17 mouse cellular contexts compared by ENCODE assay signal in genomic region chr3:79983961-79984419, GRCm38 (mm10).
DNase-seq lines count a peak whose midpoint lies in the region; ATAC-seq and TF ChIP-seq lines count a peak whose summit lies in the region.
"Had no signal": no experiment of that assay in that cellular context is flagged by ENCODE, and none has a peak within 500 bp of the region (broad histone marks: within the 10 kb centered on the region; RNA-seq: fewer than 3 reads in every experiment).

No protein-coding gene starts in this region.

- TF ChIP-seq POLR2A in heart, adult 2 months (IDR thresholded peaks at IDR 0.05; ENCODE audit: insufficient read depth, low read depth, low read length), result no peak

- 37% methylated on average over 2 of the region's 2 CpGs for WGBS in heart, adult 2 months
- WGBS in midbrain, embryonic 13.5 days, result 73% methylated on average over 2 of the region's 2 CpGs
- WGBS in midbrain, postnatal 0 days, result 55% methylated on average over 2 of the region's 2 CpGs
- 34% methylated on average over 2 of the region's 2 CpGs for WGBS in heart, postnatal 0 days
- 72% methylated on average over 2 of the region's 2 CpGs for WGBS in kidney, embryonic 16.5 days

- no peak for TF ChIP-seq EP300 in heart, adult 2 months (IDR thresholded peaks at IDR 0.05; ENCODE audit: insufficient read depth, low read depth, low read length)
- no peak for TF ChIP-seq EP300 in heart, postnatal 0 days (IDR thresholded peaks at IDR 0.05; ENCODE audit: low read depth)

- no peaks in the 10 kb centered on the region for H3K79me2 ChIP-seq in heart, adult 2 months (replicated peaks; ENCODE audit: control insufficient read depth, insufficient read depth, low read length)

- H3K36me3 ChIP-seq in heart, adult 2 months (ENCODE audit: control insufficient read depth, insufficient read depth, low read length), result peaks cover 19% of the 10 kb centered on the region
- no peaks in the 10 kb centered on the region for H3K36me3 ChIP-seq in midbrain, embryonic 13.5 days
- no peaks in the 10 kb centered on the region for H3K36me3 ChIP-seq in midbrain, postnatal 0 days (ENCODE audit: insufficient read depth, low read length)
- H3K36me3 ChIP-seq in heart, postnatal 0 days (replicated peaks; ENCODE audit: control insufficient read depth, insufficient read depth, low read length), result no peaks in the 10 kb centered on the region
- no peaks in the 10 kb centered on the region for H3K36me3 ChIP-seq in kidney, embryonic 16.5 days (ENCODE audit: insufficient read depth, low read length)
- H3K36me3 ChIP-seq: intestine, embryonic 15.5 days; limb, embryonic 10.5 days; neural tube, embryonic 13.5 days had no signal

- no peak overlapping the region for H3K9ac ChIP-seq in heart, adult 2 months (ENCODE audit: low read depth, low read length)
- no peak overlapping the region for H3K9ac ChIP-seq in midbrain, embryonic 13.5 days (replicated peaks)
- H3K9ac ChIP-seq in midbrain, postnatal 0 days (replicated peaks; ENCODE audit: low read length, poor library complexity, severe bottlenecking), result no peak overlapping the region
- H3K9ac ChIP-seq in heart, postnatal 0 days (replicated peaks; ENCODE audit: low read depth, low read length), result no peak overlapping the region
- no peak overlapping the region for H3K9ac ChIP-seq in kidney, embryonic 16.5 days (replicated peaks; ENCODE audit: low read length)
- H3K9ac ChIP-seq: forebrain, embryonic 13.5 days; intestine, embryonic 15.5 days; neural tube, embryonic 13.5 days had no signal

- H3K4me3 ChIP-seq in heart, adult 2 months, result no peak overlapping the region
- H3K4me3 ChIP-seq in midbrain, embryonic 13.5 days (replicated peaks), result no peak overlapping the region
- H3K4me3 ChIP-seq in midbrain, postnatal 0 days (ENCODE audit: low read depth, low read length), result no peak overlapping the region
- no peak overlapping the region for H3K4me3 ChIP-seq in heart, postnatal 0 days (ENCODE audit: low read depth, low read length)
- no peak overlapping the region for H3K4me3 ChIP-seq in kidney, embryonic 16.5 days (ENCODE audit: low read length)
- H3K4me3 ChIP-seq: forebrain, embryonic 13.5 days; intestine, embryonic 15.5 days; limb, embryonic 10.5 days; neural tube, embryonic 13.5 days had no signal

- no peaks in the 10 kb centered on the region for H3K9me3 ChIP-seq in midbrain, embryonic 13.5 days
- no peaks in the 10 kb centered on the region for H3K9me3 ChIP-seq in midbrain, postnatal 0 days (ENCODE audit: low read length)
- H3K9me3 ChIP-seq in heart, postnatal 0 days (replicated peaks; ENCODE audit: control insufficient read depth, low read length), result no peaks in the 10 kb centered on the region
- H3K9me3 ChIP-seq in kidney, embryonic 16.5 days (ENCODE audit: low read length), result no peaks in the 10 kb centered on the region
- H3K9me3 ChIP-seq: forebrain, embryonic 13.5 days; intestine, embryonic 15.5 days; limb, embryonic 10.5 days; neural tube, embryonic 13.5 days had no signal

- TF ChIP-seq CTCF in heart, adult 2 months (IDR thresholded peaks at IDR 0.05), result no peak
- TF ChIP-seq CTCF in midbrain, postnatal 0 days (IDR thresholded peaks at IDR 0.05), result no peak
- TF ChIP-seq CTCF in heart, postnatal 0 days (IDR thresholded peaks at IDR 0.05; ENCODE audit: low read depth), result no peak

- peaks cover 9% of the 10 kb centered on the region for H3K4me1 ChIP-seq in heart, adult 2 months (ENCODE audit: control insufficient read depth, insufficient read depth, low read length)
- no peaks in the 10 kb centered on the region for H3K4me1 ChIP-seq in midbrain, embryonic 13.5 days (replicated peaks)
- H3K4me1 ChIP-seq in midbrain, postnatal 0 days (ENCODE audit: insufficient read depth, low read length), result no peaks in the 10 kb centered on the region
- H3K4me1 ChIP-seq in heart, postnatal 0 days (ENCODE audit: control insufficient read depth, insufficient read depth), result peaks cover 10% of the 10 kb centered on the region
- H3K4me1 ChIP-seq in kidney, embryonic 16.5 days (ENCODE audit: insufficient read depth, low read length), result no peaks in the 10 kb centered on the region
- H3K4me1 ChIP-seq: forebrain, embryonic 13.5 days; intestine, embryonic 15.5 days; neural tube, embryonic 13.5 days had no signal

- no peak overlapping the region for H3K4me2 ChIP-seq in midbrain, embryonic 13.5 days (replicated peaks)
- no peak overlapping the region for H3K4me2 ChIP-seq in midbrain, postnatal 0 days (ENCODE audit: low read depth, low read length, poor library complexity, severe bottlenecking)
- no peak overlapping the region for H3K4me2 ChIP-seq in heart, postnatal 0 days (ENCODE audit: low read depth, low read length)
- H3K4me2 ChIP-seq in kidney, embryonic 16.5 days (replicated peaks; ENCODE audit: low read depth, low read length), result no peak overlapping the region
- H3K4me2 ChIP-seq: forebrain, embryonic 13.5 days; intestine, embryonic 15.5 days; neural tube, embryonic 13.5 days had no signal

- DNase-seq in heart, adult 2 months, result no peak
- DNase-seq in heart, postnatal 4 days, result no peak
- DNase-seq in midbrain, postnatal 0 days (ENCODE audit: low spot score), result no peak
- no peak for DNase-seq in heart, postnatal 0 days (ENCODE audit: low spot score)
- no peak for DNase-seq in spleen, postnatal 4 days (ENCODE audit: low spot score in 2 of 2)
- DNase-seq: adrenal gland, postnatal 14 days; cerebellum, adult 11 months; cerebellum, postnatal 36 days; kidney, postnatal 10 days; thymus, postnatal 4 days had no signal

- no peaks in the 10 kb centered on the region for H3K27me3 ChIP-seq in heart, adult 2 months (ENCODE audit: control insufficient read depth, insufficient read depth, low read length)
- H3K27me3 ChIP-seq in midbrain, embryonic 13.5 days, result no peaks in the 10 kb centered on the region
- H3K27me3 ChIP-seq in midbrain, postnatal 0 days (ENCODE audit: insufficient read depth, low read length), result no peaks in the 10 kb centered on the region
- no peaks in the 10 kb centered on the region for H3K27me3 ChIP-seq in heart, postnatal 0 days (ENCODE audit: control insufficient read depth, insufficient read depth, low read length)
- no peaks in the 10 kb centered on the region for H3K27me3 ChIP-seq in kidney, embryonic 16.5 days (ENCODE audit: insufficient read depth, low read length)
- H3K27me3 ChIP-seq: forebrain, embryonic 13.5 days; intestine, embryonic 15.5 days; neural tube, embryonic 13.5 days had no signal

- peak overlapping the region; percentile 72 for H3K27ac ChIP-seq in heart, adult 2 months
- no peak overlapping the region for H3K27ac ChIP-seq in midbrain, embryonic 13.5 days
- H3K27ac ChIP-seq in midbrain, postnatal 0 days (ENCODE audit: low read depth, low read length), result no peak overlapping the region; the same call in 1 of the 2 replicates
- H3K27ac ChIP-seq in heart, postnatal 0 days (ENCODE audit: low read depth), result peak overlapping the region; percentile 46
- H3K27ac ChIP-seq in kidney, embryonic 16.5 days (ENCODE audit: low read length), result no peak overlapping the region
- H3K27ac ChIP-seq: forebrain, embryonic 13.5 days; intestine, embryonic 15.5 days; limb, embryonic 10.5 days; neural tube, embryonic 13.5 days had no signal

- intact Hi-C loops in heart, adult 2 months (cut with DNase I), result no loop called here

- peak; percentile 70 for ATAC-seq in midbrain, embryonic 13.5 days
- no peak for ATAC-seq in midbrain, postnatal 0 days (ENCODE audit: low FRiP score)
- ATAC-seq in heart, postnatal 0 days (ENCODE audit: insufficient read depth, low read depth), result no peak
- peak; percentile 96 for ATAC-seq in megakaryocyte-erythroid progenitor cell, adult 5-6 weeks (replicated peaks; ENCODE audit: low FRiP score, low TSS enrichment, poor library complexity, severe bottlenecking)
- no peak for ATAC-seq in kidney, embryonic 16.5 days (ENCODE audit: low FRiP score, low TSS enrichment)
- ATAC-seq: forebrain, embryonic 13.5 days; intestine, embryonic 15.5 days had no signal

Comparison
In these comparisons a context has a peak if more than half of its experiments do, and no peak if none do; other contexts are left out.
1. ATAC-seq: peak in midbrain, embryonic 13.5 days (single experiment) and megakaryocyte-erythroid progenitor cell, adult 5-6 weeks (single experiment); none in midbrain, postnatal 0 days (single experiment), heart, postnatal 0 days (single experiment) and kidney, embryonic 16.5 days (single experiment).
2. H3K27ac ChIP-seq: peak in heart, adult 2 months (single experiment) and heart, postnatal 0 days (single experiment); none in midbrain, embryonic 13.5 days (single experiment), midbrain, postnatal 0 days (single experiment) and kidney, embryonic 16.5 days (single experiment).